Mouse (Mus musculus) heart, embryonic 12.5 days (tissue): Measurements from ENCODE around the gene Arl11. TPM values are rescaled to one million over a fixed set of nuclear protein-coding genes. Genes with fewer than 3 reads are reported as not detected.

Source experiments
- ATAC-seq: fragments of 200-750 bp; cut with Nextera tagmentation; 2 replicates; pipeline ENCODE4 v1.8.0; 2017; ENCODE audit warnings: moderate TSS enrichment, moderate library complexity; ENCODE audit not compliant: insufficient number of reproducible peaks, low FRiP score
- H3K27ac ChIP-seq: fragments of 300-500 bp; sonication (generic); 2 replicates; pipeline ENCODE4 v1.5.1; 2016; ENCODE audit warnings: mild to moderate bottlenecking, moderate library complexity; ENCODE audit not compliant: poor library complexity, severe bottlenecking
- H3K27me3 ChIP-seq: fragments of 300-500 bp; sonication (generic); replicated peaks from 2 replicates; pipeline ENCODE4 v1.6.1; 2016; ENCODE audit warnings: mild to moderate bottlenecking, moderate library complexity
- H3K36me3 ChIP-seq: fragments of 300-500 bp; sonication (generic); 2 replicates; pipeline ENCODE4 v1.6.1; 2016; ENCODE audit warnings: mild to moderate bottlenecking, moderate library complexity
- H3K4me1 ChIP-seq: fragments of 300-500 bp; sonication (generic); replicated peaks from 2 replicates; pipeline ENCODE4 v1.6.1; 2016; ENCODE audit warnings: mild to moderate bottlenecking
- H3K4me2 ChIP-seq: fragments of 300-500 bp; sonication (generic); 2 replicates; pipeline ENCODE4 v1.6.1; 2016; ENCODE audit warnings: mild to moderate bottlenecking, moderate library complexity
- H3K4me3 ChIP-seq: fragments of 300-500 bp; sonication (generic); 2 replicates; pipeline ENCODE4 v1.5.1; 2016; ENCODE audit warnings: mild to moderate bottlenecking
- H3K9ac ChIP-seq: fragments of 300-500 bp; sonication (generic); 2 replicates; pipeline ENCODE4 v1.6.1; 2016; ENCODE audit warnings: mild to moderate bottlenecking, moderate library complexity
- H3K9me3 ChIP-seq: fragments of 300-500 bp; sonication (generic); replicated peaks from 2 replicates; pipeline ENCODE4 v1.6.1; 2016; ENCODE audit warnings: mild to moderate bottlenecking, moderate library complexity
- WGBS: fragments of 180-500 bp; shearing (Covaris S2); methylation state at CpG from one replicate; pipeline ENCODE4 v1.1.7; 2016; 5-methylcytosine and 5-hydroxymethylcytosine counted together
- polyA plus RNA-seq: library from polyadenylated mRNA; unstranded; fragments of >200 nt; fragmentation: Nextera tagmentation; extraction: Ambion mirVana; gene quantifications from 2 replicates; pipeline ENCODE4 v1.2.1, GENCODE M21; 2016

The Arl11 gene
- polyA plus RNA-seq, 1 experiment from 2014 or later: 0.89 TPM

- peak overlapping the region; percentile 85 for H3K4me3 ChIP-seq
- peak overlapping the region; percentile 82 for H3K4me2 ChIP-seq
- H3K4me1 ChIP-seq: peaks cover 5% of the 10 kb centered on the region
- H3K27me3 ChIP-seq: no peaks in the 10 kb centered on the region
- 52% methylated on average over 3 of the region's 3 CpGs for WGBS
- H3K9me3 ChIP-seq: no peaks in the 10 kb centered on the region
- peaks cover 3% of the 10 kb centered on the region; the same call in 1 of the 2 replicates for H3K36me3 ChIP-seq
- H3K9ac ChIP-seq: no peak overlapping the region
- H3K27ac ChIP-seq: no peak overlapping the region
- no peak for ATAC-seq
Observed at GRCm38 (mm10) chr14:61360981-61361511, 51.5 kb downstream of the Arl11 start.

Other genes with a start within 250 kb of the Arl11 start
- 6.3 and 6.6 TPM in 2 replicates for gene Sacs, start 171.3 kb upstream of the Arl11 start, polyA plus RNA-seq
- 6.6 and 6.7 TPM in 2 replicates for gene Sgcg, start 51.3 kb upstream of the Arl11 start, polyA plus RNA-seq
- 6.1 TPM in 2 replicates for gene Ebpl, start 50.7 kb downstream of the Arl11 start, polyA plus RNA-seq
- 40.2 TPM in 2 replicates for gene Kpna3, start 130.1 kb downstream of the Arl11 start, polyA plus RNA-seq
- 21.9 and 25.3 TPM in 2 replicates for gene Spryd7, start 247.1 kb downstream of the Arl11 start, polyA plus RNA-seq